Mouse (Mus musculus) lung, postnatal 0 days (tissue): Measurements from ENCODE around the gene Rxrg. TPM values are rescaled to one million over a fixed set of nuclear protein-coding genes. Genes with fewer than 3 reads are reported as not detected.

Experiments used
- ATAC-seq: fragments of 200-750 bp; cut with Nextera tagmentation; 2 replicates; pipeline ENCODE4 v1.8.0; 2017; ENCODE audit warnings: moderate library complexity
- DNase-seq: peaks from one replicate; pipeline ENCODE4 v3.0.0-alpha.2; 2016; ENCODE audit warnings: low spot score
- H3K27ac ChIP-seq: fragments of 300-500 bp; sonication (generic); 2 replicates; pipeline ENCODE4 v1.5.1; 2014; ENCODE audit warnings: antibody characterized with exemption, mild to moderate bottlenecking, low read length, mixed read lengths
- H3K27me3 ChIP-seq: fragments of 300-500 bp; sonication (generic); replicated peaks from 2 replicates; pipeline ENCODE4 v1.6.1; 2014; ENCODE audit warnings: low read length, mixed read lengths; ENCODE audit not compliant: insufficient read depth
- H3K36me3 ChIP-seq: fragments of 300-500 bp; sonication (generic); 2 replicates; pipeline ENCODE4 v1.6.1; 2014; ENCODE audit warnings: low read length, mixed read lengths; ENCODE audit not compliant: insufficient read depth
- H3K4me1 ChIP-seq: fragments of 300-500 bp; sonication (generic); 2 replicates; pipeline ENCODE4 v1.6.1; 2014; ENCODE audit warnings: antibody characterized with exemption, low read depth, low read length, mixed read lengths; ENCODE audit not compliant: insufficient read depth
- H3K4me2 ChIP-seq: fragments of 300-500 bp; sonication (generic); replicated peaks from 2 replicates; pipeline ENCODE4 v1.6.1; 2014; ENCODE audit warnings: low read depth, mild to moderate bottlenecking, low read length, moderate library complexity, mixed read lengths
- H3K4me3 ChIP-seq: fragments of 300-500 bp; sonication (generic); 2 replicates; pipeline ENCODE4 v1.5.1; 2014; ENCODE audit warnings: low read depth, low read length
- H3K9ac ChIP-seq: fragments of 300-500 bp; sonication (generic); replicated peaks from 2 replicates; pipeline ENCODE4 v1.6.1; 2014; ENCODE audit warnings: low read depth, mild to moderate bottlenecking
- H3K9me3 ChIP-seq: fragments of 300-500 bp; sonication (generic); 2 replicates; pipeline ENCODE4 v1.6.1; 2016; ENCODE audit warnings: low read length, mixed read lengths
- CTCF ChIP-seq: IDR thresholded peaks from 2 replicates; pipeline ENCODE4 v1.5.1; 2016; ENCODE audit warnings: antibody characterized with exemption, mild to moderate bottlenecking
- EP300 ChIP-seq: IDR thresholded peaks from 2 replicates; pipeline ENCODE4 v1.6.1; 2016; ENCODE audit warnings: antibody characterized with exemption, mild to moderate bottlenecking, control low read depth
- WGBS: fragments of 180-500 bp; shearing (Covaris S2); extraction: QIAGEN DNeasy Blood & Tissue Kit; methylation state at CpG from one replicate; pipeline ENCODE4 v1.1.7; 2014; 5-methylcytosine and 5-hydroxymethylcytosine counted together
- polyA plus RNA-seq: library from polyadenylated mRNA; unstranded; fragments of >200 nt; fragmentation: Nextera tagmentation; extraction: Ambion mirVana; gene quantifications from 2 replicates; pipeline ENCODE4 v1.2.1, GENCODE M21; 2015

Rxrg gene
- polyA plus RNA-seq: 0.42 and 0.60 TPM in 2 replicates

GRCm38 (mm10) chr1:167598255-167599081 is at the start of gene Rxrg:
TSS of gene Rxrg (plus strand) at chr1:167598384.
- DNase-seq (peak; percentile 83), ATAC-seq (peak; percentile 92)
- TF ChIP-seq CTCF: peak; percentile 24
- no peak for TF ChIP-seq EP300
- Histone ChIP-seq H3K36me3 (no peaks in the 10 kb centered on the region), H3K4me3 (peak within 1 kb of the TSS; percentile 21), H3K9me3 (no peaks in the 10 kb centered on the region), H3K9ac (no peak within 1 kb of the TSS), H3K4me1 (no peaks in the 10 kb centered on the region), H3K4me2 (peak within 1 kb of the TSS; percentile 59), H3K27me3 (peaks cover 11% of the 10 kb centered on the region; the same call in 1 of the 2 replicates), H3K27ac (no peak within 1 kb of the TSS)
- WGBS: 1% methylated on average over 40 of the region's 40 CpGs

- Histone ChIP-seq H3K27me3 (no peaks in the 10 kb centered on the region), H3K4me2 (no peak overlapping the region), H3K4me3 (no peak overlapping the region), H3K4me1 (no peaks in the 10 kb centered on the region), H3K36me3 (no peaks in the 10 kb centered on the region), H3K9me3 (no peaks in the 10 kb centered on the region), H3K9ac (no peak overlapping the region), H3K27ac (no peak overlapping the region)
- DNase-seq (peak; percentile 33), ATAC-seq (no peak)
- TF ChIP-seq EP300 (no peak), CTCF (no peak)
- WGBS: 37% methylated on average over 6 of the region's 6 CpGs
These were observed 48.9 kb upstream of the Rxrg start for GRCm38 (mm10) chr1:167549324-167549723.

GRCm38 (mm10) chr1:167551601-167552000 is 46.6 kb upstream of the Rxrg start:
- DNase-seq (peak; percentile 73), ATAC-seq (peak; percentile 83)
- H3K27ac ChIP-seq: no peak overlapping the region
- no peaks in the 10 kb centered on the region for H3K27me3 ChIP-seq
- H3K9ac ChIP-seq: no peak overlapping the region
- WGBS: 17% methylated on average over 5 of the region's 5 CpGs
- no peaks in the 10 kb centered on the region for H3K4me1 ChIP-seq
- TF ChIP-seq EP300: no peak
- TF ChIP-seq CTCF: no peak
- H3K4me2 ChIP-seq: no peak overlapping the region
- no peaks in the 10 kb centered on the region for H3K36me3 ChIP-seq
- no peak overlapping the region for H3K4me3 ChIP-seq
- no peaks in the 10 kb centered on the region for H3K9me3 ChIP-seq

GRCm38 (mm10) chr1:167553959-167554526 is 44.1 kb upstream of the Rxrg start:
- no peak overlapping the region for H3K27ac ChIP-seq
- no peak overlapping the region for H3K4me2 ChIP-seq
- no peaks in the 10 kb centered on the region for H3K36me3 ChIP-seq
- no peaks in the 10 kb centered on the region for H3K4me1 ChIP-seq
- 38% methylated on average over 6 of the region's 6 CpGs for WGBS
- TF ChIP-seq CTCF (no peak), EP300 (no peak)
- H3K9ac ChIP-seq: no peak overlapping the region
- DNase-seq (peak; percentile 49), ATAC-seq (peak; percentile 42; the same call in 1 of the 2 replicates)
- no peaks in the 10 kb centered on the region for H3K9me3 ChIP-seq
- H3K4me3 ChIP-seq: no peak overlapping the region
- H3K27me3 ChIP-seq: no peaks in the 10 kb centered on the region

GRCm38 (mm10) chr1:167566571-167566970 is 31.6 kb upstream of the Rxrg start:
- WGBS: 84% methylated on average over 2 of the region's 2 CpGs
- no peaks in the 10 kb centered on the region for H3K27me3 ChIP-seq
- H3K4me2 ChIP-seq: no peak overlapping the region
- no peaks in the 10 kb centered on the region for H3K4me1 ChIP-seq
- DNase-seq (no peak), ATAC-seq (no peak)
- no peak overlapping the region for H3K4me3 ChIP-seq
- H3K9me3 ChIP-seq: no peaks in the 10 kb centered on the region
- H3K9ac ChIP-seq: no peak overlapping the region
- no peak overlapping the region for H3K27ac ChIP-seq
- H3K36me3 ChIP-seq: no peaks in the 10 kb centered on the region
- TF ChIP-seq CTCF: no peak
- no peak for TF ChIP-seq EP300

- no peak overlapping the region for H3K9ac ChIP-seq
- no peaks in the 10 kb centered on the region for H3K36me3 ChIP-seq
- no peaks in the 10 kb centered on the region for H3K27me3 ChIP-seq
- no peaks in the 10 kb centered on the region; the same call in 1 of the 2 replicates for H3K4me1 ChIP-seq
- no peaks in the 10 kb centered on the region for H3K9me3 ChIP-seq
- no peak overlapping the region for H3K27ac ChIP-seq
- no peak overlapping the region for H3K4me3 ChIP-seq
- no peak for DNase-seq
- no peak for TF ChIP-seq EP300
- no peak for TF ChIP-seq CTCF
- ATAC-seq: no peak
- WGBS: 61% methylated on average over 3 of the region's 3 CpGs
- no peak overlapping the region for H3K4me2 ChIP-seq
These were observed 19.1 kb upstream of the Rxrg start for GRCm38 (mm10) chr1:167579131-167579530.
